Mouse (Mus musculus) cerebellum, adult 11-12 months (tissue): Measurements from ENCODE around the gene Cmbl.
"Not testable (repeated sequence)": the region's sequence is repeated elsewhere in the genome, so short reads cannot be mapped to it uniquely, and the experiment has no call there.

Experiments used
- DNase-seq: peaks from one replicate; pipeline ENCODE4 v3.0.0; 2022

Cmbl gene

GRCm38 (mm10) chr15:31542013-31542958 lies 22.9 kb upstream of the Cmbl start:
- DNase-seq, result no peak

DNA sequence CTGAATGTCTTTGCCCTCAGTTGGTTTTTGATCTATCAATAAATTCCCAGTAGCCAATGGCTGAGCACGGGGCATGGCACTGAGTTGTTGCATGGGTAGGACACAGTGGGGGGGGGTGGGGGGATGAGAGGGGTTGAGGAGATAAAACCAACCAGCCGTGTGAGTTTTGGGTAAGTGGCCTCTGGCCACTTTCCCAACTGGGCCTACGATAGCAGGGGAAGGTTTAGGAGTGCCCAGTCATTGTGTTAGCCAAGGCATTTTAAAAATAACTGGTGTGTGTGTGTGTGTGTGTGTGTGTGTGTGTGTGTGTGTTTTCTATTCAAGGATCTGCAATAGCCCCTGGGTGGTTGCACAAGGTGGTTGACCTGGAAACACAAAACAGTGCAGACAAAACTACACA lies 21.9 kb upstream of the Cmbl start:
- DNase-seq, result no peak

DNA sequence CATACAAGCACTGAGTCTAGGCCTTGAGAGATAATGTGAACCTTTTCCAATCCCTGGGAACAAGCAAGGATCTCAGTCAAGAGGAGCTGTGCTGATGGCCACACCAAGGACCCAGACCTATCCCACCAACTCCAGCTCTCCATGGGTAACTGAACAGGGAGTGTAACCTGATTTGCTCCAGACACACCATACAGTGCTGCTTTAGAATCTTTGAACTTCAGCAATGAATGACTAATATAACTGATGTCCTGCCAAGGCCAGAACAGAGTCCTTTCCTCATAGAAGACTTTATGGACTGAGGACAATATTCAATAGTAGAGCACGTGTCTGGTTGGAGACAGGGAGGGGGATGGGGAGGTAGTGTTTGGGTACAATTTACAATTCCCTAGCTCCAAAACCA lies 20.1 kb upstream of the Cmbl start:
- no peak for DNase-seq

DNA sequence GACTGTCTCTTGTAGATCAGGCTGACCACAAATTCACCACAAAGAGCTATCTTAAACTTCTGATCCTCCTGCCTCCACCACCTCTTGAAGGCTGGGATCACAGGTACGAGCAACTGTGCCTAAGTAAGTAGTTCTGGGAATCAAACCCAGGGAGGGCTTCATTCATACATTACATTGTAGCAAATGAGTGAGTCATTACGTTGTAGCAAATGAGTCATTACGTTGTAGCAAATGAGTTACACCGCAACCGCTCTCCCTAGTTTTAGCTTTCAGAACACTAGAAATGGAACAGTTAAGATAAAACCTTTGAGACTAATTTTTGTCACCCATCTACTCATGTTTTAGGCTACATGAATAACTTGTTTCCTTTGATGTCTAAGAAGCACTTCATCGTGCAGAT lies 18.9 kb upstream of the Cmbl start:
- no peak for DNase-seq

GRCm38 (mm10) chr15:31547421-31547820 lies 17.8 kb upstream of the Cmbl start:
- no peak for DNase-seq

DNA sequence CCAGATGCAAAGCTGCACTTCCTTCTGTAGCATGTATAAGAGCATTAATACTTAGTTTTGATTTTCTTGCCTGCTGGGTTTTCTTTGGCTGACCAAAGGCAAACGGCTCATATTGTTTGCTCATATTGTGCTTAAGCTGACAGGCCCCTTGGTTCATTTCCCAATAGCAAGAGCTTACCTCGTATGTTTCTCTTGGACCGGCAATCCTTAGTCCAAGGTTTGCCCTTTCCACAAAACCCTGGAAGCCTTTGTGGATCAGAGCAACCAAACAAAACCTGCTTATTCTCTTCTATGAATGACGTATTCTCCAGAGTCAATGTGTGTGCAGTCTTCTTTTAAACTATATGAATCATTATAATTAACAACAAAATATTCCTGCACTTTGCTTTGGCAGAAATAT lies 14.8 kb upstream of the Cmbl start:
- DNase-seq, result no peak

GRCm38 (mm10) chr15:31554855-31555254 lies 10.3 kb upstream of the Cmbl start:
- DNase-seq, result no peak

- DNase-seq, result no peak
These were observed 3.8 kb upstream of the Cmbl start for GRCm38 (mm10) chr15:31561390-31561789.

DNA sequence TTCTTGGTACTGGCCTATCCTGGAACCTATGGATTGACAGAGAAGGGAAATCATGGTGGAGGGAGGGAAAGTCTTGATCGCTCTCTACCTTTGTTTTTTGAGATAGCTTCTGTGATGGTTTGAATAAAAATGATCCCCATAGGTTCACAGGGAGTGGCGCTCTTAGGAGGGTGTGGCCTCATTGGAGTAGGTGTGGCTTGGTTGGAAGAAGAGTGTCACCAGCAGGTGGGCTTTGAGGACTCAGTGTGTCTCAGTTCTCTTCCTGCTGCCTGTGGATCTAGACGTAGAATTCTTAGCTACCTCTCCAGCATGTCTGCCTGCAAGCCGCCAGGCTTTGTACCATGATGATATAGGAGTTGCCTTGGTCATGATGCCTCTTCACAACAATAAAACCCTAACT lies 3.2 kb upstream of the Cmbl start:
- DNase-seq, result no peak

- DNase-seq, result no peak
These were observed 2.3 kb upstream of the Cmbl start for GRCm38 (mm10) chr15:31562847-31563246.

DNA sequence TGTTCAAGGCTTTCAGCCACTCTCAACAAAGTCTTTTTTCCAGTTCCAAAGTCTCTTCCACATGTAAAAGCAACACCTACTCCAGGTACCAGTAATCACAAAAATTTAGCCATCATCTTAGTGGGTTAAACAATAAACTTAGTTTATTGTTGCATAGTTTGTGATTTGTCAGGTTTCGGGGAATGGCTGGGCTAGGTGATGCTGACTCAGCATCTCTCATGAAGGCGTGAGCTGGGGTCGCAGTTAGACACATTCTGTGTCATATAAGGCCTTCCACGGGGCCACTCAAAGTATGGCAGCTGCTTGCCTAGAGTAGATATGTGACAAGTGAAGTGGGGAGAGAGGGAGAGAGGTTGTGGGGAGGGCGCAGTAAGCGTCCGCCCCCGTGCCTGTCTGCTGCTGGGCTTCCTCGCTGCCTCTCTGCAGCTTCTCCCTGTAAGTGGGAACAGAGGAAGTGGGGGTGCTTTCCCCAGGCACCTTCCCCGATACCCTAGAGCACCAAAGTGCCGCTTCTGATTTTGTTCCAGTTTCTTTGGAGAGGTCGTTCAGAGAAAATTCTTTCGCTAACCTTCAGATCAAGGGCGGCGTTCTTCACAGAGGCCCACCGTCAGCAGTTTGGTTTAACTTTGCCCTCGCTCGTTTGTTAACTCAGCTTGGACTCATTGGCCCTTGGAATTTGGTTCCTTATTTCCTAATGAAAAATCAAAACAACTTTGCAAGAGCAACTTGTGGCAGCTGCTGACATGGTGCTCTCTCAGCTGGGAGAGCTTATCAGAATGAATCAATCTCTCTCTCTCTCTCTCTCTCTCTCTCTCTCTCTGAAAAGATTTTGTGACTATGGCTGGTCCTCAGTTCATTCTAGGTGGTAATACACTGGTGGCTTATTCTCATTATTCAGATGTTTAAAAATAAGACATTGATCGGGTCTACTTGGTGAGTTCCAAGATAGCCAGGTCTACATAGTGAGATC lies 1.3 kb upstream of the Cmbl start:
- no peak for DNase-seq

- no peak for DNase-seq
These were observed 597 bp downstream of the Cmbl start for GRCm38 (mm10) chr15:31565786-31566185.

- DNase-seq, result no peak
These were observed 2.2 kb downstream of the Cmbl start for GRCm38 (mm10) chr15:31567431-31567830.

DNA sequence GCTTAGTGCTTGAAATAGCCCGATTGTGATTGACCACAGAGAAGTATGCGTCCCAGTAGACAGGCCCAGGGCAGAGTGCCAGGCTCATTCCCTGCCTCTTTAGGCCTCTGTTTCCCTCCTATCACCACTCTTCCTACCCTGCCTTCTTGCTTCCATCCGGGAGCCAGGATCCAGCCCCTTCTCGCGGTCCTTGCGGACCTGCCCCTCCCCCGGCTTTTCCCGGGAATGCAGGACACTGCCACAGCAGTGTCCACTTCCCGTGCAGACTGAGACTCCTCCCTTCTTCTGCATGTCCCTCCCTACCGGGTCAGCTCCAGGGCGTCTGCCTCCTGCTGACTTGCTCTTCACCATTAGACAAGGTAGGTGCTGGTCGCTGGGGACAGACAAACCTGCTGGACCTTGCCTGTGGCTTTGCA lies 3.4 kb downstream of the Cmbl start:
- no peak for DNase-seq

- DNase-seq, result no peak
These were observed 4.3 kb downstream of the Cmbl start for GRCm38 (mm10) chr15:31569325-31570022.

DNA sequence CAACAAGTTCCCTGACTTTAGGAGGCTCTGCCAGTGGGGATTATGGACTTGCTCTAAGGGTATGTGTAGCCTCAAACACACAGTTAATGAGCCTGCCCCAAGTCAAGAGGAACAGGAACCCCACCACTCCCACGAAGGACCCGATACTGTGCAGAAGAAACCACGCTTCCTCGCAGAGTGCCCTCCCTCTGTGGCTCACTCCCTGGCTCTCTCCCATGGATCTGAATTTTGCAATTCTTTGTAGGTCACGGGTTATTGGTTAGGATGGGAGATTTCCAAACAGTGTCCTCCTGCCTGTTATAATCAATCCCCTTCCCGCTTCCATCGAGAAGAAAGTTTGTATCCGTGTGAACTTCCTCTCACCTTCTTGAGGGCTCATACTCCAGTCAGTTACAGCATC lies 5.8 kb downstream of the Cmbl start:
- no peak for DNase-seq

GRCm38 (mm10) chr15:31571906-31572722 lies 6.9 kb downstream of the Cmbl start:
- no peak for DNase-seq

GRCm38 (mm10) chr15:31573287-31573686 lies 8.1 kb downstream of the Cmbl start:
- no peak for DNase-seq

- no peak for DNase-seq
These were observed 8.5 kb downstream of the Cmbl start for GRCm38 (mm10) chr15:31573692-31574091.

DNA sequence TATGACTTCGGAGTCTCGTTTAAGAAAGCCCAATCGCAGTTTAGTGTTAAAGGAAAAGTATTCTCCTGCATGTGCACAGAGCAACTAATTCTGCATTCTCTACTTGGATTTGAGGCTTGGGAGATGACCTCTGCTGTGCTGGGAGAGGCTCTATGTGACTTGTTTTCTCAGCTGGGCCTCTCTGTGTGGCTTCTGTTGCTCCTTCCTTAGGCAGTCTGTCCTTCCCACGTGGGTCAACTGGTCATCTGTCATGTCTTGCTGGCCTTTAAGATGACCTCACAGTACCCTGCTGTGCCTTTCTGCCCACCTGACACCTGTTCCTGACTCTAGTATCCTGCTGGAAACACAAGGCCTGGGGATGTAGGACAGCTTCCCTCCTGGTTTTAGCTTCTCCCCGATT lies 10.9 kb downstream of the Cmbl start:
- no peak for DNase-seq

- not testable (repeated sequence) for DNase-seq
These were observed 15.9 kb downstream of the Cmbl start for GRCm38 (mm10) chr15:31581086-31581485.
